In genomic region chr17:28593965-28594364, GRCm38 (mm10) we compare ENCODE assay signal across 32 mouse cellular contexts. TPM values are rescaled to one million over a fixed set of nuclear protein-coding genes. Genes with fewer than 3 reads are reported as not detected.
DNase-seq lines count a peak whose midpoint lies in the region; ATAC-seq lines count a peak whose summit lies in the region.
"Had no signal": no experiment of that assay in that cellular context is flagged by ENCODE, and none has a peak within 500 bp of the region (broad histone marks: within the 10 kb centered on the region; RNA-seq: fewer than 3 reads in every experiment).

No protein-coding gene starts in this region.

- no peak overlapping the region for H3K4me2 ChIP-seq in liver, embryonic 13.5 days
- H3K4me2 ChIP-seq in liver, embryonic 11.5 days = no peak overlapping the region
- H3K4me2 ChIP-seq: liver, embryonic 15.5 days had no signal

- no peaks in the 10 kb centered on the region for H3K9me3 ChIP-seq in liver, embryonic 13.5 days (replicated peaks)
- no peaks in the 10 kb centered on the region for H3K9me3 ChIP-seq in liver, embryonic 11.5 days (ENCODE audit: control insufficient read depth, low read length)
- no peaks in the 10 kb centered on the region for H3K9me3 ChIP-seq in forebrain, embryonic 10.5 days
- H3K9me3 ChIP-seq: liver, embryonic 15.5 days had no signal

- DNase-seq in adrenal gland, postnatal 14 days = peak; percentile 5
- no peak for DNase-seq in adrenal gland, postnatal 25 days
- no peak for DNase-seq in liver, embryonic 13.5 days
- DNase-seq in liver, embryonic 11.5 days (ENCODE audit: low spot score) = no peak
- DNase-seq in ZHBTc4 (ENCODE audit: low read depth, low spot score) = peak; percentile 94
- no peak for DNase-seq in forebrain, embryonic 10.5 days (ENCODE audit: extremely low spot score, low spot score)
- DNase-seq in urinary bladder, adult 18-20 months (ENCODE audit: low spot score in 2 of 2) = no peak
- DNase-seq in adrenal gland, postnatal 36 days = no peak
- DNase-seq: cerebellum, adult 8-10 months; gastrocnemius, postnatal 14 days; heart, adult 2 months; kidney, adult 8-10 months; kidney, postnatal 36 days; midbrain, embryonic 14.5 days; spleen, adult 18-20 months; thymus, postnatal 14 days had no signal

- H3K27me3 ChIP-seq in liver, embryonic 13.5 days = no peaks in the 10 kb centered on the region
- no peaks in the 10 kb centered on the region for H3K27me3 ChIP-seq in liver, embryonic 11.5 days (replicated peaks; ENCODE audit: control insufficient read depth, insufficient read depth, low read length)
- H3K27me3 ChIP-seq in forebrain, embryonic 10.5 days (ENCODE audit: poor library complexity, severe bottlenecking) = no peaks in the 10 kb centered on the region
- H3K27me3 ChIP-seq: liver, embryonic 15.5 days; Patski had no signal

- 0 out of 2 replicates have a peak, but pooled peaks have one; percentile 34 for ATAC-seq in liver, embryonic 13.5 days (ENCODE audit: low read depth)
- ATAC-seq in liver, embryonic 11.5 days (replicated peaks; ENCODE audit: low FRiP score) = no peak
- ATAC-seq: CD4-positive, CD25-positive, alpha-beta regulatory T cell, adult 4 months; forebrain, embryonic 14.5 days; hindbrain, postnatal 0 days; Patski had no signal

- no peaks in the 10 kb centered on the region for H3K4me1 ChIP-seq in liver, embryonic 13.5 days (replicated peaks)
- no peaks in the 10 kb centered on the region for H3K4me1 ChIP-seq in liver, embryonic 11.5 days (replicated peaks; ENCODE audit: control insufficient read depth, insufficient read depth, low read length)
- H3K4me1 ChIP-seq in forebrain, embryonic 10.5 days = no peaks in the 10 kb centered on the region
- H3K4me1 ChIP-seq: liver, embryonic 15.5 days had no signal

- H3K4me3 ChIP-seq in liver, embryonic 13.5 days (replicated peaks) = no peak overlapping the region
- no peak overlapping the region for H3K4me3 ChIP-seq in liver, embryonic 11.5 days (ENCODE audit: low read depth, low read length)
- no peak overlapping the region for H3K4me3 ChIP-seq in forebrain, embryonic 10.5 days
- H3K4me3 ChIP-seq: heart, adult 2 months; left cerebral cortex, adult 2 months; liver, embryonic 15.5 days; myocyte had no signal

- peaks cover 86% of the 10 kb centered on the region for H3K36me3 ChIP-seq in liver, embryonic 13.5 days
- peaks cover 46% of the 10 kb centered on the region for H3K36me3 ChIP-seq in liver, embryonic 11.5 days (ENCODE audit: control insufficient read depth, insufficient read depth, low read length)
- peaks cover 97% of the 10 kb centered on the region for H3K36me3 ChIP-seq in forebrain, embryonic 10.5 days (replicated peaks)

- no peak overlapping the region for H3K9ac ChIP-seq in liver, embryonic 13.5 days
- H3K9ac ChIP-seq in liver, embryonic 11.5 days (ENCODE audit: low read depth, low read length) = no peak overlapping the region
- H3K9ac ChIP-seq: liver, embryonic 15.5 days had no signal

- WGBS in liver, embryonic 13.5 days (ENCODE audit: insufficient replicate concordance) = 50% methylated on average over 4 of the region's 4 CpGs
- 63% methylated on average over 4 of the region's 4 CpGs for WGBS in liver, embryonic 11.5 days
- WGBS in forebrain, embryonic 10.5 days = 91% methylated on average over 4 of the region's 4 CpGs

- H3K27ac ChIP-seq in liver, embryonic 13.5 days = no peak overlapping the region
- no peak overlapping the region for H3K27ac ChIP-seq in liver, embryonic 11.5 days (ENCODE audit: low read depth, low read length)
- no peak overlapping the region for H3K27ac ChIP-seq in forebrain, embryonic 10.5 days
- H3K27ac ChIP-seq: heart, adult 2 months; hindbrain, postnatal 0 days; left cerebral cortex, adult 2 months; liver, embryonic 15.5 days; macrophage had no signal

RNA-seq across cellular contexts. Expression of gene Lhfpl5, which starts 18.5 kb away (rescaled TPM):
- 1.7 and 3.3 TPM in 2 replicates for total RNA-seq in adrenal gland, postnatal 14 days (2021)
- total RNA-seq in adrenal gland, postnatal 25 days (2021) = 1.9 and 2.2 TPM in 2 replicates
- 0.17 TPM in 1 of 2 replicates, not detected in the other for polyA plus RNA-seq in liver, embryonic 13.5 days (2015; fragmentation: Nextera tagmentation; extraction: Ambion mirVana)
- polyA plus RNA-seq in liver, embryonic 11.5 days (2014; fragmentation: Nextera tagmentation; extraction: Ambion mirVana) = 0.27 and 0.33 TPM in 2 replicates
- polyA plus RNA-seq in forebrain, embryonic 10.5 days (2016; fragmentation: Nextera tagmentation; extraction: Ambion mirVana) = 0.41 and 0.45 TPM in 2 replicates
- total RNA-seq in adrenal gland, postnatal 36 days (2021) = 1 to 10 TPM; 1.3 to 1.8 TPM
- total RNA-seq: gastrocnemius, postnatal 14 days; heart, adult 2 months; hematopoietic stem cell, adult 5-6 weeks had no signal
- polyA plus RNA-seq: macrophage had no signal

RNA-seq across cellular contexts. Expression of gene Srpk1, which starts 28.5 kb away (rescaled TPM):
- total RNA-seq in adrenal gland, postnatal 14 days (2021) = 57.1 and 69.7 TPM in 2 replicates
- total RNA-seq in adrenal gland, postnatal 25 days (2021) = 60.9 and 76.5 TPM in 2 replicates
- polyA plus RNA-seq in liver, embryonic 13.5 days (2015; fragmentation: Nextera tagmentation; extraction: Ambion mirVana) = 54.3 and 57.7 TPM in 2 replicates
- polyA plus RNA-seq in liver, embryonic 11.5 days (2014; fragmentation: Nextera tagmentation; extraction: Ambion mirVana) = 92.7 and 99.8 TPM in 2 replicates
- 128 and 135 TPM in 2 replicates for polyA plus RNA-seq in forebrain, embryonic 10.5 days (2016; fragmentation: Nextera tagmentation; extraction: Ambion mirVana)
- total RNA-seq in adrenal gland, postnatal 36 days (2021) = 10 to 100 TPM; 57.6 to 69.1 TPM

RNA-seq across cellular contexts. Expression of gene Clps, which starts 33.4 kb away (rescaled TPM):
- not detected in 2 replicates for total RNA-seq in adrenal gland, postnatal 14 days (2021)
- total RNA-seq in adrenal gland, postnatal 25 days (2021) = not detected in 2 replicates
- polyA plus RNA-seq in liver, embryonic 13.5 days (2015; fragmentation: Nextera tagmentation; extraction: Ambion mirVana) = 3.2 and 3.4 TPM in 2 replicates
- polyA plus RNA-seq in liver, embryonic 11.5 days (2014; fragmentation: Nextera tagmentation; extraction: Ambion mirVana) = 3.5 and 3.7 TPM in 2 replicates
- polyA plus RNA-seq in forebrain, embryonic 10.5 days (2016; fragmentation: Nextera tagmentation; extraction: Ambion mirVana) = not detected in 2 replicates
- total RNA-seq in adrenal gland, postnatal 36 days (2021) = not detected
- total RNA-seq: gastrocnemius, postnatal 14 days; heart, adult 2 months; hematopoietic stem cell, adult 5-6 weeks; hindbrain, postnatal 0 days; left cerebral cortex, adult 2 months had no signal
- polyA plus RNA-seq: CD4-positive, CD25-positive, alpha-beta regulatory T cell, adult 4 months; cortical plate, adult 2 months; embryonic facial prominence, embryonic 11.5 days; forebrain, embryonic 14.5 days; hindbrain, postnatal 0 days; limb, embryonic 11.5 days; macrophage; midbrain, embryonic 14.5 days; myocyte; neural tube, embryonic 14.5 days; Patski had no signal

RNA-seq across cellular contexts. Expression of gene Clpsl2, which starts 44.8 kb away (rescaled TPM):
- not detected in 2 replicates for total RNA-seq in adrenal gland, postnatal 14 days (2021)
- not detected in 2 replicates for total RNA-seq in adrenal gland, postnatal 25 days (2021)
- polyA plus RNA-seq in liver, embryonic 13.5 days (2015; fragmentation: Nextera tagmentation; extraction: Ambion mirVana) = not detected in 2 replicates
- polyA plus RNA-seq in liver, embryonic 11.5 days (2014; fragmentation: Nextera tagmentation; extraction: Ambion mirVana) = not detected in 2 replicates
- not detected in 2 replicates for polyA plus RNA-seq in forebrain, embryonic 10.5 days (2016; fragmentation: Nextera tagmentation; extraction: Ambion mirVana)
- not detected for total RNA-seq in adrenal gland, postnatal 36 days (2021)
- total RNA-seq: gastrocnemius, postnatal 14 days; heart, adult 2 months; hematopoietic stem cell, adult 5-6 weeks; hindbrain, postnatal 0 days; left cerebral cortex, adult 2 months had no signal
- polyA plus RNA-seq: CD4-positive, CD25-positive, alpha-beta regulatory T cell, adult 4 months; cortical plate, adult 2 months; embryonic facial prominence, embryonic 11.5 days; forebrain, embryonic 14.5 days; heart, adult 2 months; heart, embryonic 16.5 days; hindbrain, postnatal 0 days; limb, embryonic 11.5 days; liver, embryonic 15.5 days; lung, embryonic 16.5 days; macrophage; midbrain, embryonic 14.5 days; myocyte; neural tube, embryonic 14.5 days; Patski; stomach, embryonic 14.5 days had no signal

Comparison
In these comparisons a context has a peak if more than half of its experiments do, and no peak if none do; other contexts are left out.
1. DNase-seq: peak in adrenal gland, postnatal 14 days (single experiment) and ZHBTc4 (single experiment); none in adrenal gland, postnatal 25 days (single experiment), liver, embryonic 13.5 days (single experiment), liver, embryonic 11.5 days (single experiment), forebrain, embryonic 10.5 days (single experiment), urinary bladder, adult 18-20 months (0 of 2) and adrenal gland, postnatal 36 days (0 of 2).